Mouse (Mus musculus): ENCODE measurements at regions not wholly inside any gene's neighbourhood (a gene's known extent, or its start where the extent isn't known, plus 50 kb on each side); places are given as distances from the start of the nearest gene placed in this dataset.
"Not testable (repeated sequence)": the region's sequence is repeated elsewhere in the genome, so short reads cannot be mapped to it uniquely, and the experiment has no call there.

DNA sequence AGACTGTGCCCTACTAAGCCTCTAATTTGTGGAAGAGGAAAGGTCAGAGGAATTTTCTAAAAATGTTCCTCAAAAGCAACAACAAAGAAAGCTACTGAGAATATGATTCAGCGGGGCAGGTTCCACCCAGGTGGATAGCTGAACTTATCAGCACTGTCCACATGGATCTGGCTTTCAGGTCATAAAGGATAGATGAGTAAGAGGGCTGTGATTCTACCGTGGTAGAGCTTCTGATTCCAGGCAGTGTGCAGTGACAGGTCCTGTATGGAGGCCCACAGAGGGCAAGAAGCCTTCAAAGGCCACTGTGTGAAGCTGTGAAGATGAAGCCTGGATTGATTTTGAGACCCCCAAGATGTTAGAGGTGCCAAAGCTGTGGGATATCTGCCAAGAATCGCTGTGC, 51.8 kb downstream of the Teddm3 start:
- not testable (repeated sequence) for H3K4me3 ChIP-seq (ENCODE audit: insufficient read depth, low read depth, low read length); H3K4me1 ChIP-seq (ENCODE audit: control insufficient read depth, insufficient read depth, low read length); H3K27ac ChIP-seq (ENCODE audit: insufficient read depth, low read depth, low read length)
- WGBS = 70% methylated on average over 3 of the region's 3 CpGs

DNA sequence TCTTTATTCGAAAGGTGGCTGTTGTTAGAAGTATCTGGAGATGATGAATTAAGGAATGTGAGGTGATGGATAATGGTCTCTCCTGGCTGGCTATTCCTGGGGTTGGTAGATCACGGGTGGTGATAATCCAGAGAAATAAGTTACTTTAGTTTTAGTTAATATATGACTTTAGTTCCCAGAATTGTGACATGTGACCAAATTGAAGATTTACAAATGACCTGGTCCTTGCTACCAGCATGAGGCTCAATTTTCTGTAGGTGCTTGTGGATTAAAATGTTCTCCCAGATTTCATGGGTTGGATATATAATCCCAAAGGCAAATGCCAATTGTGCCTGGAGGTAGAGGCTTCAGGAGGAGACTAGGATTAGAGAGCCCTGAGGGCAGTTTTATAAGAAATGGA, 53.7 kb downstream of the Teddm3 start:
- WGBS = 88% methylated on average over 2 of the region's 2 CpGs
- not testable (repeated sequence) for H3K4me3 ChIP-seq (ENCODE audit: insufficient read depth, low read depth, low read length); H3K27ac ChIP-seq (ENCODE audit: insufficient read depth, low read depth, low read length); H3K4me1 ChIP-seq (ENCODE audit: control insufficient read depth, insufficient read depth, low read length)

DNA sequence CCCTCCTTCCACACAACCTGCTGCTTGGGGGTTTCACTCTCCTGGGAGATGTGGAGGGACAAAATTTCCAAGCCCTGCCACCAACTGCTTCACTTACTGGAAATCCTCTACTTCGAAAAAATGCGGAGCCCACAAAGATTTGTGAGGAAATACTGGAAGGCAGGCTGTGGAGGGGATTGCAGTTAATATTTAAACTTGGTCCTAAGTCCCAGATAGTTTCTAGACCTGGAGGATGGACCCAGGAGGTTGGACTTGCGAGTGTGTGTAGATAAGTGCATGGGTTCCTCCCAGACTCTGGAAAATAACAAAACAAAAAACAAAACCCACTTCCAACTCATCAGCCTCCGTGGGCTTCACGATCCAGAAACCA, 79.0 kb downstream of the Teddm3 start:
- TF ChIP-seq CTCF (IDR thresholded peaks at IDR 0.05; ENCODE audit: insufficient read depth, low read depth, low read length) = no peak
- TF ChIP-seq POLR2A (IDR thresholded peaks at IDR 0.05; ENCODE audit: insufficient read depth, low read depth, low read length) = no peak
- Histone ChIP-seq H3K4me3 (ENCODE audit: insufficient read depth, low read depth, low read length) (no peak overlapping the region), H3K27ac (ENCODE audit: insufficient read depth, low read depth, low read length) (no peak overlapping the region), H3K4me1 (ENCODE audit: control insufficient read depth, insufficient read depth, low read length) (no peaks in the 10 kb centered on the region)
- 69% methylated on average over 5 of the region's 5 CpGs for WGBS

DNA sequence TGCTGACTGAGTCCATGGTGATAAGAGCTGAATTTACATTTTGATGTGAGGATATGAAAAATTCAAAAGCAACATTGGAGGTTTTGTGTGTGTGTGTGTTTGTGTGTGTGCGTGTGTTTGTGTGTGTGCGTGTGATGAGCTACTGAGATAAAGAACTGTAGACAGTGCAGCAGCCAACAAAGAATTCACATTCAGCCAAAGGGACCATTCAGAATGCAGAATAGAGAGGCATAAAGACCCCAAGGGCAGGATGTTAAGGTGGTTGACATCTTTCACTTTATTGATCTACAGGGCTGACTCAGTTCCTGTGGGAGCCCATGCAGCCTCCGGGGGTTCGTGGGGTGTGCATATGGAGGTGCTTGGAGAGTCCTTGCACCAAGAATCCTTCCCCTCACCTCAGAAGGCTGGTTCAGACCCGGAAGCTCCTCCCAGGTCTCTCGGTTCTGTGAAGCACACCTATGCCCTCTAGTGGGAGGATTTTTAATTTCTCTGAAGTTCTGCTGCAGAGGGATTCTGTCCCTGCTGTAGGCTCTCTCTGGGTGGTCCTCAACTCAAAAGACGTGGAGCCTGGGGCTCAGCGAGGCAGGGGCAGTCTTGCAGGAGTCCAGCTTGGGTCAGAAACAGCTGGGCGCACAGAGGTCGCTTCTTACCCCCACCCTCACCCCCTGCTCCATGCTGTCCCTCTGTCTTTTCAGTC, 79.6 kb downstream of the Teddm3 start:
- H3K27ac ChIP-seq (ENCODE audit: insufficient read depth, low read depth, low read length) = not testable (repeated sequence)
- 22% methylated on average over 9 of the region's 10 CpGs for WGBS
- TF ChIP-seq CTCF (IDR thresholded peaks at IDR 0.05; ENCODE audit: insufficient read depth, low read depth, low read length) = 0 out of 2 replicates have a peak, but pooled peaks have one; percentile 11

DNA sequence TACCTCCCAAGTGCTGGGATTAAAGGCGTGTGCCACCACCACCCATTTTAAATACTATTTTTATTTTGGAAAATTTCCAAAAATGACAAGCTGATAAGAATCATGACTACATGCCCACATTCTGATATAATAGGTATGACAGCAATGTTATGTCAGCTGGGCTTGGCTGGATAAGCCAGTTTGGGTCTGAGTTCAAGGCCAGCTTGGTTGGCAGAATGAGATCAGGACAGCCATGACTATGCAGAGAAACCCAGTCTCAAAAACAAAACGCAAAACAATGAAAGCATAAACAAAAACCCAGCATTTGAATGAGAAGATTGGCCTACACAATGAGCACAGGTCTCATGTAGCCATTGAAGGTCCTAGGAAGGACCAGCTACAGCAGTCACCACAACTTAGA, 93.6 kb downstream of the Teddm3 start:
- Histone ChIP-seq H3K4me3 (ENCODE audit: insufficient read depth, low read depth, low read length) (no peak overlapping the region), H3K27ac (ENCODE audit: insufficient read depth, low read depth, low read length) (no peak overlapping the region), H3K4me1 (ENCODE audit: control insufficient read depth, insufficient read depth, low read length) (no peaks in the 10 kb centered on the region)
- 82% methylated on average over 2 of the region's 2 CpGs for WGBS
- no peak for TF ChIP-seq CTCF (IDR thresholded peaks at IDR 0.05; ENCODE audit: insufficient read depth, low read depth, low read length)
- TF ChIP-seq POLR2A (IDR thresholded peaks at IDR 0.05; ENCODE audit: insufficient read depth, low read depth, low read length) = no peak

More for the DNA sequence above, 79.6 kb downstream of the Teddm3 start:
- not testable (repeated sequence) for H3K4me1 ChIP-seq (ENCODE audit: control insufficient read depth, insufficient read depth, low read length); H3K4me3 ChIP-seq (ENCODE audit: insufficient read depth, low read depth, low read length)

DNA sequence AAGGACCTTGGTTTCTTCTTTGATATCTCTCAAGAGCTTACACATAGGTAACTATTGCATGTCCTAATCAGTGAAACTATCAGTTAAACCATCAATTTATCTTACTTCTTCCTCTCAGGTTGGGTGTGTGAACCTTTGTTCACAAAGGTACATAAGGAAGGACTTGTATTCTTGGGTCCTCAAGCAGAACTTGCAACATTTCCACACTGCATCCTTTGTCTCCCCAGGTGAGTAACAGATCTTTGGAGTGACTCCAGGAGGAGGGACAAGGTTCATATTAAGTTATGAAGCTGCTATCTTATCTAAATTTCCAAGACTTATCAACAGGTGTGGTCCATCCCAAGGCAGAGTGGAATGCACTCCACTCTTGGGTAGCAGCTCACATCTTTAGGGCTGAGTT, 99.0 kb downstream of the Teddm3 start:
- Histone ChIP-seq H3K27ac (ENCODE audit: insufficient read depth, low read depth, low read length) (no peak overlapping the region), H3K4me1 (ENCODE audit: control insufficient read depth, insufficient read depth, low read length) (no peaks in the 10 kb centered on the region), H3K4me3 (ENCODE audit: insufficient read depth, low read depth, low read length) (no peak overlapping the region)
- TF ChIP-seq POLR2A (IDR thresholded peaks at IDR 0.05; ENCODE audit: insufficient read depth, low read depth, low read length) (no peak), CTCF (IDR thresholded peaks at IDR 0.05; ENCODE audit: insufficient read depth, low read depth, low read length) (no peak)

DNA sequence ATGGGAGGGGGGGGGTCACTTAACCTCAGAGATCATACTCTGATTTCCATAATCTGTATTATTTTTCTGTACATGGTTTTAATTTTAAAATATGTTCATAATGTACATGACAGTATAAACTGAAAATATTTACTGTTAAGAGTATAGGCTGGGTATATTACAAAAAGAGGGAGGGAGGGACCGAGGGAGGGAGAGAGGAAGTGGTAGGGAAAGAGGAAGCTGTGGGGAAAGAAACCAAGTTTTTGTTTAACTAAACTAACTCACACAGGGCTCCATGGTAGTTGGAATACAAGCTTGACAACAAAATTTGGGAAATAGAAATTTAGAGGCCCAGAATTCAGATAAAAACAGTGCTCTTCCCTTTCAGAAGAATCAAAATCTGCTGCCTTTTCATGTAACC, 131.7 kb downstream of the Teddm3 start:
- WGBS = 92% methylated on average over 1 of the region's 1 CpGs
- H3K27ac ChIP-seq (ENCODE audit: insufficient read depth, low read depth, low read length); H3K4me3 ChIP-seq (ENCODE audit: insufficient read depth, low read depth, low read length); H3K4me1 ChIP-seq (ENCODE audit: control insufficient read depth, insufficient read depth, low read length): not testable (repeated sequence)

DNA sequence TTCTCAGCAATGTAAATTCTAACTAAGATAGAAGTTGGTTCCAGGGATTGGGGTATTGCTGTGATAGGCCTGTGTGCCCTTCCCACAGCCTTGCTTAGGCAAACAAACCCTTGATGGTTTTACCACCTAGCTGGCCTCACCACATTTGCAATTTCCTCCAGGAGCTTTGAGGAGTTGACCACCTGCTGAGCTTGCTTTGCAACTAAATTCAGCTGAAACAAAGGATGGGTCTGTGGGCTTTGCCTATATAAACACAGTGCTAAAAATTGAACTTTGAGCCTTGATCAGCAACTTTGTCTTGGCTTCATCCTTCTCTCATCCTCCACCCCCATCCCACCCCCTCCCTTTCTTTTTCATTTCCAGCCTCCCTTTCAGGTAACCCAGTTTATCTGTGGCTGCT, 148.9 kb downstream of the Teddm3 start:
- TF ChIP-seq CTCF (IDR thresholded peaks at IDR 0.05; ENCODE audit: insufficient read depth, low read depth, low read length) = no peak
- no peak for TF ChIP-seq POLR2A (IDR thresholded peaks at IDR 0.05; ENCODE audit: insufficient read depth, low read depth, low read length)
- Histone ChIP-seq H3K4me3 (ENCODE audit: insufficient read depth, low read depth, low read length) (no peak overlapping the region), H3K27ac (ENCODE audit: insufficient read depth, low read depth, low read length) (no peak overlapping the region), H3K4me1 (ENCODE audit: control insufficient read depth, insufficient read depth, low read length) (no peaks in the 10 kb centered on the region)

DNA sequence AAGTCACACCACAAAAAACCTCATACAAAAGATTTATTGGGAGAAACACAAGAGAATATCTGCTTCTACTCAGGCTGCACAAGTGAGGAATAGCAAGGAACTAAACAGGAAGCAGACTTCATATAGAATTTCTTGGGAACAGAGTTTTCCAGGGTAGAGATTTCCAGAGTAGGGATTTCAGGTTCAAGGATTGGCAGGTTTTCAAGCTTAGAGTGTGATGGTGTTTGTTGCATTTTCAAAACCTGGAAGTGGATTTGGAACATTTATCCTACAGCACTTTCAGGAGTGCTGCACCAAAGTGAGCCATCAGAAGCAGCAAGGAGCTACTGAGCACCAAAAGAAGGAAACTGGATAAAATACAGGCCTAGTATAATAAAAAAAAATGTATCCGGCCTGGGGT, 152.7 kb downstream of the Teddm3 start:
- WGBS = 89% methylated on average over 1 of the region's 1 CpGs
- Histone ChIP-seq H3K4me3 (ENCODE audit: insufficient read depth, low read depth, low read length) (no peak overlapping the region), H3K27ac (ENCODE audit: insufficient read depth, low read depth, low read length) (no peak overlapping the region), H3K4me1 (ENCODE audit: control insufficient read depth, insufficient read depth, low read length) (no peaks in the 10 kb centered on the region)
- TF ChIP-seq POLR2A (IDR thresholded peaks at IDR 0.05; ENCODE audit: insufficient read depth, low read depth, low read length) = no peak
- TF ChIP-seq CTCF (IDR thresholded peaks at IDR 0.05; ENCODE audit: insufficient read depth, low read depth, low read length) = no peak

DNA sequence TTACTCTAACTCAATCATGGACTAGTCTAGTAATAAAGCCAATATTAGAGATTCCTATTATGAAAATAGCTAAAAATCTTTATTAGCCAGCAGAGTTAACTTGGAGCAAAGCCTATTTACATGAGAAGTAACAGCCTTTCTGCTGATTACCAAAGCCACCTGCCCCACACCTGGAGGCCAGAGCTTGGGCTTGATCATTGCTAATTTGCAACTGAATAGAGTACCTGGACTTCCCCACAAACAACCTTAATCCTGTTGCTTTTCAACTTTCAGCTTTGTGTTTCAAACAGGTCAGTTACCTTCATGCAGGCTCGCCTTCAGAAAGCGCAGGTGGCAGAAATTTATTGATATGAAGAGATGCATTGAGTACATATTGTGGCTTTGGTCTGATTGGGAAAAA, 163.3 kb downstream of the Teddm3 start:
- TF ChIP-seq CTCF (IDR thresholded peaks at IDR 0.05; ENCODE audit: insufficient read depth, low read depth, low read length) (no peak), POLR2A (IDR thresholded peaks at IDR 0.05; ENCODE audit: insufficient read depth, low read depth, low read length) (no peak)
- 89% methylated on average over 2 of the region's 2 CpGs for WGBS
- no peak overlapping the region for H3K27ac ChIP-seq (ENCODE audit: insufficient read depth, low read depth, low read length)
- no peaks in the 10 kb centered on the region for H3K4me1 ChIP-seq (ENCODE audit: control insufficient read depth, insufficient read depth, low read length)
- no peak overlapping the region for H3K4me3 ChIP-seq (ENCODE audit: insufficient read depth, low read depth, low read length)
